Mouse (Mus musculus) heart, embryonic 12.5 days (tissue): ENCODE measurements at regions not wholly inside any gene's neighbourhood (a gene's known extent, or its start where the extent isn't known, plus 50 kb on each side); places are given as distances from the start of the nearest gene placed in this dataset.

Experiments
- ATAC-seq: fragments of 200-750 bp; cut with Nextera tagmentation; 2 replicates; pipeline ENCODE4 v1.8.0; 2017; ENCODE audit warnings: moderate TSS enrichment, moderate library complexity; ENCODE audit not compliant: insufficient number of reproducible peaks, low FRiP score
- H3K27ac ChIP-seq: fragments of 300-500 bp; sonication (generic); 2 replicates; pipeline ENCODE4 v1.5.1; 2016; ENCODE audit warnings: mild to moderate bottlenecking, moderate library complexity; ENCODE audit not compliant: poor library complexity, severe bottlenecking
- H3K27me3 ChIP-seq: fragments of 300-500 bp; sonication (generic); replicated peaks from 2 replicates; pipeline ENCODE4 v1.6.1; 2016; ENCODE audit warnings: mild to moderate bottlenecking, moderate library complexity
- H3K36me3 ChIP-seq: fragments of 300-500 bp; sonication (generic); 2 replicates; pipeline ENCODE4 v1.6.1; 2016; ENCODE audit warnings: mild to moderate bottlenecking, moderate library complexity
- H3K4me1 ChIP-seq: fragments of 300-500 bp; sonication (generic); replicated peaks from 2 replicates; pipeline ENCODE4 v1.6.1; 2016; ENCODE audit warnings: mild to moderate bottlenecking
- H3K4me2 ChIP-seq: fragments of 300-500 bp; sonication (generic); 2 replicates; pipeline ENCODE4 v1.6.1; 2016; ENCODE audit warnings: mild to moderate bottlenecking, moderate library complexity
- H3K4me3 ChIP-seq: fragments of 300-500 bp; sonication (generic); 2 replicates; pipeline ENCODE4 v1.5.1; 2016; ENCODE audit warnings: mild to moderate bottlenecking
- H3K9ac ChIP-seq: fragments of 300-500 bp; sonication (generic); 2 replicates; pipeline ENCODE4 v1.6.1; 2016; ENCODE audit warnings: mild to moderate bottlenecking, moderate library complexity
- H3K9me3 ChIP-seq: fragments of 300-500 bp; sonication (generic); replicated peaks from 2 replicates; pipeline ENCODE4 v1.6.1; 2016; ENCODE audit warnings: mild to moderate bottlenecking, moderate library complexity
- WGBS: fragments of 180-500 bp; shearing (Covaris S2); methylation state at CpG from one replicate; pipeline ENCODE4 v1.1.7; 2016; 5-methylcytosine and 5-hydroxymethylcytosine counted together

DNA sequence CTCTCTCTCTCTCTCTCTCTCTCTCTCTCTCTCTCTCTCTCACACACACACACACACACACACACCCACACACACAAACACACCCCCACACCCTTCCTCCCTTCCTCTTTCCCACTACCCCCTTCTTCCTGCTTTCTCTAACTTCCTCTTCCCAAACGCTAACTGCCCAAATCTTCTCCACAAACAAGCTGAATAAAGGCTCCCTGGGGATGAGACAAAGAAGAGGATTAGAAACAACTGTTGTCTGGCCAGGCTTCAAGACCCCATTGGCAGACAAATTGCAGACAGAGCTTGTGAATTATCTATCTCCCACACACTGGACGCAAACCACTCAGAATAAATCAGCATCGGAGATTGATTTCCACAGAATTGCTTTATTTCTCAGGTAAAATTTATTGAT lies 603.4 kb upstream of the Tle4 start:
- no peaks in the 10 kb centered on the region for H3K9me3 ChIP-seq
- no peaks in the 10 kb centered on the region for H3K36me3 ChIP-seq
- WGBS = 38% methylated on average over 3 of the region's 3 CpGs
- no peak overlapping the region for H3K9ac ChIP-seq
- no peak overlapping the region for H3K4me2 ChIP-seq
- no peaks in the 10 kb centered on the region for H3K4me1 ChIP-seq
- H3K27me3 ChIP-seq = no peaks in the 10 kb centered on the region
- no peak for ATAC-seq
- H3K4me3 ChIP-seq = no peak overlapping the region
- H3K27ac ChIP-seq = no peak overlapping the region

DNA sequence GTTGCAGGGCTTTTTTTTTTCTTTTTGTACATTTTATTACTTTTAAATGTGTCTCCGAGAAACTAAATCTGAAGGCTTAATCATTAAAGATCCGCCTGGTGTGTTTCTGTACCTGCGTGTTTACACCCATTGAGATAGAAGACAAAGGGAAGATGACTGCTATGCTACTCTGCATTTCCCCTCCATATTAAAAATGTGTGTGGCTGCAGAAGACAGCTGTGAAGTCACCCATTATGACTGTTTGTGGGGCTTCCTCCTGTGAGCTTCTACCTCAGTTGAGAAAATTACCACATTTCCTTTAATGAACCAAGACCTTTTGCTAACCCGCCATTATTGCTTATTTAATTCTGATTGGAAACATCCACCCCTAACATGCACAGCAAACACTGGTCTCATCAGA lies 602.9 kb upstream of the Tle4 start:
- Histone ChIP-seq H3K36me3 (no peaks in the 10 kb centered on the region), H3K27me3 (no peaks in the 10 kb centered on the region), H3K9me3 (no peaks in the 10 kb centered on the region), H3K4me3 (no peak overlapping the region), H3K4me1 (no peaks in the 10 kb centered on the region), H3K9ac (no peak overlapping the region), H3K4me2 (no peak overlapping the region), H3K27ac (no peak overlapping the region)
- ATAC-seq = no peak
- 70% methylated on average over 4 of the region's 4 CpGs for WGBS

GRCm38 (mm10) chr19:15200361-15200760 lies 602.5 kb upstream of the Tle4 start:
- 56% methylated on average over 2 of the region's 2 CpGs for WGBS
- Histone ChIP-seq H3K4me2 (no peak overlapping the region), H3K4me1 (no peaks in the 10 kb centered on the region), H3K36me3 (no peaks in the 10 kb centered on the region), H3K9me3 (no peaks in the 10 kb centered on the region), H3K27ac (no peak overlapping the region), H3K27me3 (no peaks in the 10 kb centered on the region), H3K9ac (no peak overlapping the region), H3K4me3 (no peak overlapping the region)
- ATAC-seq = no peak

DNA sequence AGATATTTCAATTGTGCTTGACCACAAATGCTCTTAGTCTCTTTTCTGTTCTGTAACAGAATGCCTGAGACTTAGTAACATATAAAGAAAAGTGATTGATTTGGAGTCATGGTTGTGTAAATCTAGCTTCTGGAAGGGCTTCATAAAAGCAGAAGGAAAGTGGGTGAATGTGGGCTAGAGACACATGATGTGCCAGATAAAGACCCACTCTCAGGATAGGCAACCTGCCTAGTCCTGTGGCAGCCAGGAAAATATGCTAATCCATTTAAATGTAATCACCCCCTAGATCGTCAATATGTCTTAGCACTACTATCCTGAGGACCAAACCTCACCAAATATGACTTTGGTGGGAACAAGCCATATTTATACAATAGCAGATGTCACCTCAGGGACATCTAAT lies 601.8 kb upstream of the Tle4 start:
- no peak overlapping the region for H3K4me2 ChIP-seq
- no peak overlapping the region for H3K4me3 ChIP-seq
- H3K27ac ChIP-seq = no peak overlapping the region
- ATAC-seq = no peak
- no peak overlapping the region for H3K9ac ChIP-seq
- H3K36me3 ChIP-seq = no peaks in the 10 kb centered on the region
- no peaks in the 10 kb centered on the region for H3K27me3 ChIP-seq
- H3K9me3 ChIP-seq = no peaks in the 10 kb centered on the region
- H3K4me1 ChIP-seq = no peaks in the 10 kb centered on the region
- WGBS = 60% methylated on average over 1 of the region's 1 CpGs

DNA sequence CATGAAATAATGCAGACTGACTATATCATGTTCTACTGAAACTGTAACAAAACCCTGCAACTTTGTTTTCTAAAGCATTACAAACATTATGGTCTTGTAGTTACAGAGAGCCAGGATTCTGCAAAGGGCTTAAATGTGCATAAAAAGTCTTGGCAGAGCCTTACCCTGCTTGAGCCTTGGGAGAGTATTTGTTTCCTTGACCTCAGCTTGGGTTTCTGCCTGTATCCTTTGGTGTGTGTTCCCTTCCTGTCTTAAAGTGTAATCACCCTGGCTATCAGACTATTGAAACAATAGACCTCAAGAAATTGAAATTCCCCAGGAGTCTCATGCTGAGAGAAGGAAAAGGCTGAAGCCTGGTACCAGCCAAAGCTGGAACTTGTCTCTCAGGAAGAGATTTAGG lies 577.4 kb upstream of the Tle4 start:
- H3K27ac ChIP-seq = no peak overlapping the region
- no peak overlapping the region for H3K9ac ChIP-seq
- H3K4me1 ChIP-seq = no peaks in the 10 kb centered on the region
- H3K4me3 ChIP-seq = no peak overlapping the region
- H3K27me3 ChIP-seq = no peaks in the 10 kb centered on the region
- no peaks in the 10 kb centered on the region for H3K36me3 ChIP-seq
- H3K9me3 ChIP-seq = no peaks in the 10 kb centered on the region
- no peak overlapping the region for H3K4me2 ChIP-seq
- ATAC-seq = no peak

GRCm38 (mm10) chr19:15173301-15173700 lies 575.5 kb upstream of the Tle4 start:
- H3K4me3 ChIP-seq = no peak overlapping the region
- H3K4me2 ChIP-seq = no peak overlapping the region
- no peaks in the 10 kb centered on the region for H3K27me3 ChIP-seq
- H3K27ac ChIP-seq = no peak overlapping the region
- no peaks in the 10 kb centered on the region for H3K9me3 ChIP-seq
- WGBS = 30% methylated on average over 5 of the region's 5 CpGs
- H3K9ac ChIP-seq = no peak overlapping the region
- H3K4me1 ChIP-seq = no peaks in the 10 kb centered on the region
- no peaks in the 10 kb centered on the region for H3K36me3 ChIP-seq
- ATAC-seq = no peak

- 81% methylated on average over 1 of the region's 1 CpGs for WGBS
- Histone ChIP-seq H3K27me3 (no peaks in the 10 kb centered on the region), H3K9ac (no peak overlapping the region), H3K27ac (no peak overlapping the region), H3K4me3 (no peak overlapping the region), H3K4me2 (no peak overlapping the region), H3K36me3 (no peaks in the 10 kb centered on the region), H3K9me3 (no peaks in the 10 kb centered on the region), H3K4me1 (no peaks in the 10 kb centered on the region)
- no peak for ATAC-seq
Measured at GRCm38 (mm10) chr19:15167184-15167583, 569.3 kb upstream of the Tle4 start.

- Histone ChIP-seq H3K27me3 (no peaks in the 10 kb centered on the region), H3K9ac (no peak overlapping the region), H3K27ac (no peak overlapping the region), H3K4me2 (no peak overlapping the region), H3K4me3 (no peak overlapping the region), H3K36me3 (no peaks in the 10 kb centered on the region), H3K9me3 (no peaks in the 10 kb centered on the region), H3K4me1 (no peaks in the 10 kb centered on the region)
- no peak for ATAC-seq
- WGBS = 56% methylated on average over 3 of the region's 3 CpGs
Measured at GRCm38 (mm10) chr19:15160641-15161040, 562.8 kb upstream of the Tle4 start.

- Histone ChIP-seq H3K27me3 (no peaks in the 10 kb centered on the region), H3K4me3 (no peak overlapping the region), H3K4me2 (no peak overlapping the region), H3K27ac (no peak overlapping the region), H3K9ac (no peak overlapping the region), H3K9me3 (no peaks in the 10 kb centered on the region), H3K4me1 (no peaks in the 10 kb centered on the region), H3K36me3 (no peaks in the 10 kb centered on the region)
- 90% methylated on average over 3 of the region's 3 CpGs for WGBS
- no peak for ATAC-seq
Measured at GRCm38 (mm10) chr19:15158653-15159052, 560.8 kb upstream of the Tle4 start.

DNA sequence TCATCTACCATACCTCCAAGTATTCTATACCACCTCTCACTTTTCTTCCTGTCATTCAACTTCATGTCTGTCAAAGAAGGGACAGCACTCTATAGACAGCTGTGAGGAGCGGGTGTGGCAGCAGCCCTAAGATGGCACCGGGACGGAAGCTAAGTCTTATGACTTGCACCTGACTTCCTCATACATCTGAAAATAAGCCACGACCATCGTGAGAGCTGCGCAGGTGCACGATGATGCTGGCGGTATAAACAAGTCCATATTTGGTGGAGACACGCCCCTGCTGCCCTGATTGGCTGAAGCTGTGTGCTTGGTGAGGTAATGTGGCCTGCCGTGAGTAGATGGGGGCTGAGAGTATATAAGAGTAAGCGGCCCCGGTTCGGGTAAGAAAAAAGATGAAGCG lies 560.3 kb upstream of the Tle4 start:
- no peaks in the 10 kb centered on the region for H3K4me1 ChIP-seq
- no peaks in the 10 kb centered on the region for H3K9me3 ChIP-seq
- H3K27me3 ChIP-seq = no peaks in the 10 kb centered on the region
- no peak overlapping the region for H3K27ac ChIP-seq
- H3K4me3 ChIP-seq = no peak overlapping the region
- H3K4me2 ChIP-seq = no peak overlapping the region
- WGBS = 75% methylated on average over 14 of the region's 14 CpGs
- H3K36me3 ChIP-seq = no peaks in the 10 kb centered on the region
- ATAC-seq = no peak
- H3K9ac ChIP-seq = no peak overlapping the region

- H3K4me3 ChIP-seq = no peak overlapping the region
- no peak overlapping the region for H3K27ac ChIP-seq
- no peaks in the 10 kb centered on the region for H3K36me3 ChIP-seq
- no peak overlapping the region for H3K4me2 ChIP-seq
- H3K4me1 ChIP-seq = no peaks in the 10 kb centered on the region
- no peaks in the 10 kb centered on the region for H3K9me3 ChIP-seq
- H3K27me3 ChIP-seq = no peaks in the 10 kb centered on the region
- ATAC-seq = no peak
- no peak overlapping the region for H3K9ac ChIP-seq
- 41% methylated on average over 2 of the region's 2 CpGs for WGBS
Measured at GRCm38 (mm10) chr19:15154693-15155092, 556.8 kb upstream of the Tle4 start.

DNA sequence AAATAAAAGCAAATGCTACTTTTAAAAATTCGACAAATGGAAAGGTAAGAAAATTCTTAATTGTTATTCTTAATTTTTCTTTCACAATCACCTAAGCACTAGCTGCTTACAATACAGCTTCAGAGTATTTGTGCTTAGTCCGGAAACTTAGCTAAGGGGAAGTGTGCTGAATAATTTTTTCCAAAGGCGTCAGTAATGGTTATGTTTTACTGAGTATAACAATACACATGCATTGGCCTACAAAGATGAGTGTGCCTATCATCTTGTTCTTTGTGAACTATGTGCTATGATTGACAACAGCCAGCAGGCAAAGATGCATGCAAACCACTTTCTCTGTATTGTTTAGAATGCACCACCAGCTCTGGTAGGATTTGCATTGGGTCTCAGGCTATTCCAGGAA lies 548.5 kb upstream of the Tle4 start:
- no peak overlapping the region for H3K4me3 ChIP-seq
- H3K27me3 ChIP-seq = no peaks in the 10 kb centered on the region
- no peak overlapping the region for H3K9ac ChIP-seq
- no peaks in the 10 kb centered on the region for H3K36me3 ChIP-seq
- H3K4me2 ChIP-seq = no peak overlapping the region
- no peak overlapping the region for H3K27ac ChIP-seq
- ATAC-seq = no peak
- 77% methylated on average over 3 of the region's 3 CpGs for WGBS
- peaks cover 3% of the 10 kb centered on the region; the same call in 1 of the 2 replicates for H3K9me3 ChIP-seq
- H3K4me1 ChIP-seq = no peaks in the 10 kb centered on the region
